Mouse (Mus musculus) hindbrain, embryonic 11.5 days (tissue): Measurements from ENCODE around the gene Zfp37. TPM values are rescaled to one million over a fixed set of nuclear protein-coding genes. Genes with fewer than 3 reads are reported as not detected.
"Not testable (repeated sequence)": the region's sequence is repeated elsewhere in the genome, so short reads cannot be mapped to it uniquely, and the experiment has no call there.

Experiments
- ATAC-seq: fragments of 200-750 bp; cut with Nextera tagmentation; 2 replicates; pipeline ENCODE4 v1.8.0; 2017; ENCODE audit warnings: mild to moderate bottlenecking, moderate TSS enrichment, moderate library complexity; ENCODE audit not compliant: low FRiP score
- DNase-seq: peaks from one replicate; pipeline ENCODE4 v3.0.0-alpha.2; 2015; ENCODE audit warnings: low spot score
- H3K27ac ChIP-seq: fragments of 300-500 bp; sonication (generic); 2 replicates; pipeline ENCODE4 v1.5.1; 2014; ENCODE audit warnings: mild to moderate bottlenecking, low read depth, low read length
- H3K27me3 ChIP-seq: fragments of 300-500 bp; sonication (generic); 2 replicates; pipeline ENCODE4 v1.6.1; 2014; ENCODE audit warnings: mild to moderate bottlenecking, low read length, moderate library complexity, mixed read lengths; ENCODE audit not compliant: control insufficient read depth, insufficient read depth
- H3K36me3 ChIP-seq: fragments of 300-500 bp; sonication (generic); 2 replicates; pipeline ENCODE4 v1.6.1; 2014; ENCODE audit warnings: mild to moderate bottlenecking, low read length, moderate library complexity, mixed read lengths; ENCODE audit not compliant: control insufficient read depth, insufficient read depth
- H3K4me1 ChIP-seq: fragments of 300-500 bp; sonication (generic); replicated peaks from 2 replicates; pipeline ENCODE4 v1.6.1; 2014; ENCODE audit warnings: low read length, mixed read lengths; ENCODE audit not compliant: control insufficient read depth, insufficient read depth
- H3K4me2 ChIP-seq: fragments of 300-500 bp; sonication (generic); replicated peaks from 2 replicates; pipeline ENCODE4 v1.6.1; 2014; ENCODE audit warnings: mild to moderate bottlenecking, low read depth, low read length
- H3K4me3 ChIP-seq: fragments of 300-500 bp; sonication (generic); 2 replicates; pipeline ENCODE4 v1.5.1; 2014; ENCODE audit warnings: low read depth, low read length
- H3K9ac ChIP-seq: fragments of 300-500 bp; sonication (generic); 2 replicates; pipeline ENCODE4 v1.6.1; 2014; ENCODE audit warnings: low read depth, low read length
- H3K9me3 ChIP-seq: fragments of 300-500 bp; sonication (generic); 2 replicates; pipeline ENCODE4 v1.6.1; 2016; ENCODE audit warnings: low read length; ENCODE audit not compliant: control insufficient read depth
- WGBS: fragments of 180-500 bp; shearing (Covaris S2); extraction: QIAGEN DNeasy Blood & Tissue Kit; methylation state at CpG from one replicate; pipeline ENCODE4 v1.1.7; 2014; 5-methylcytosine and 5-hydroxymethylcytosine counted together
- polyA plus RNA-seq: library from polyadenylated mRNA; unstranded; fragments of >200 nt; fragmentation: Nextera tagmentation; extraction: Ambion mirVana; gene quantifications from 2 replicates; pipeline ENCODE4 v1.2.1, GENCODE M21; 2014

Gene Zfp37
- polyA plus RNA-seq: 33.8 and 34.4 TPM in 2 replicates

- no peak for DNase-seq
- H3K9me3 ChIP-seq: no peaks in the 10 kb centered on the region
- H3K27ac ChIP-seq: no peak within 1 kb of the TSS
- no peak within 1 kb of the TSS for H3K4me3 ChIP-seq
- no peaks in the 10 kb centered on the region for H3K36me3 ChIP-seq
- no peak within 1 kb of the TSS for H3K4me2 ChIP-seq
- WGBS: 73% methylated on average over 13 of the region's 13 CpGs
- H3K4me1 ChIP-seq: no peaks in the 10 kb centered on the region
- H3K9ac ChIP-seq: no peak within 1 kb of the TSS
- H3K27me3 ChIP-seq: no peaks in the 10 kb centered on the region
- no peak for ATAC-seq
Measured at GRCm38 (mm10) chr4:62230769-62231168, at the start of gene Zfp37. Zfp37 (minus strand) TSS chr4:62231047.

- no peak overlapping the region for H3K4me3 ChIP-seq
- no peak overlapping the region for H3K27ac ChIP-seq
- H3K4me2 ChIP-seq: no peak overlapping the region
- no peak for ATAC-seq
- no peaks in the 10 kb centered on the region for H3K36me3 ChIP-seq
- no peaks in the 10 kb centered on the region for H3K27me3 ChIP-seq
- no peak overlapping the region for H3K9ac ChIP-seq
- WGBS: 53% methylated on average over 4 of the region's 4 CpGs
- peaks cover 5% of the 10 kb centered on the region; the same call in 1 of the 2 replicates for H3K4me1 ChIP-seq
- no peaks in the 10 kb centered on the region for H3K9me3 ChIP-seq
- no peak for DNase-seq
Measured at GRCm38 (mm10) chr4:62278081-62278480, 47.2 kb upstream of the Zfp37 start.

GRCm38 (mm10) chr4:62277222-62277621 lies 46.4 kb upstream of the Zfp37 start:
- H3K4me1 ChIP-seq: peaks cover 5% of the 10 kb centered on the region; the same call in 1 of the 2 replicates
- no peak overlapping the region for H3K4me2 ChIP-seq
- no peaks in the 10 kb centered on the region for H3K27me3 ChIP-seq
- H3K36me3 ChIP-seq: no peaks in the 10 kb centered on the region
- no peak overlapping the region for H3K27ac ChIP-seq
- WGBS: 77% methylated on average over 3 of the region's 3 CpGs
- ATAC-seq: no peak
- no peak for DNase-seq
- H3K4me3 ChIP-seq: no peak overlapping the region
- no peaks in the 10 kb centered on the region for H3K9me3 ChIP-seq
- H3K9ac ChIP-seq: no peak overlapping the region

GRCm38 (mm10) chr4:62276642-62277041 lies 45.8 kb upstream of the Zfp37 start:
- H3K4me2 ChIP-seq: no peak overlapping the region
- H3K4me1 ChIP-seq: peaks cover 5% of the 10 kb centered on the region; the same call in 1 of the 2 replicates
- H3K36me3 ChIP-seq: no peaks in the 10 kb centered on the region
- H3K27ac ChIP-seq: no peak overlapping the region
- H3K4me3 ChIP-seq: no peak overlapping the region
- 85% methylated on average over 10 of the region's 10 CpGs for WGBS
- no peaks in the 10 kb centered on the region for H3K27me3 ChIP-seq
- ATAC-seq: no peak
- no peak overlapping the region for H3K9ac ChIP-seq
- H3K9me3 ChIP-seq: no peaks in the 10 kb centered on the region
- DNase-seq: no peak

- 11% methylated on average over 12 of the region's 12 CpGs for WGBS
- peak overlapping the region; percentile 58 for H3K27ac ChIP-seq
- no peaks in the 10 kb centered on the region for H3K36me3 ChIP-seq
- H3K27me3 ChIP-seq: no peaks in the 10 kb centered on the region
- DNase-seq: peak; percentile 66
- 0 out of 2 replicates have a peak overlapping the region, but pooled peaks have one; percentile 5 for H3K9ac ChIP-seq
- ATAC-seq: peak; percentile 92
- H3K4me2 ChIP-seq: no peak overlapping the region
- H3K9me3 ChIP-seq: no peaks in the 10 kb centered on the region
- peaks cover 5% of the 10 kb centered on the region; the same call in 1 of the 2 replicates for H3K4me1 ChIP-seq
- no peak overlapping the region for H3K4me3 ChIP-seq
Measured at GRCm38 (mm10) chr4:62274841-62275536, 44.1 kb upstream of the Zfp37 start.

- ATAC-seq (no peak), DNase-seq (no peak)
- no peaks in the 10 kb centered on the region for H3K36me3 ChIP-seq
- no peak overlapping the region for H3K9ac ChIP-seq
- no peaks in the 10 kb centered on the region for H3K9me3 ChIP-seq
- H3K4me2 ChIP-seq: no peak overlapping the region
- no peak overlapping the region for H3K4me3 ChIP-seq
- 91% methylated on average over 10 of the region's 10 CpGs for WGBS
- H3K4me1 ChIP-seq: peaks cover 5% of the 10 kb centered on the region; the same call in 1 of the 2 replicates
- no peak overlapping the region for H3K27ac ChIP-seq
- no peaks in the 10 kb centered on the region for H3K27me3 ChIP-seq
Measured at GRCm38 (mm10) chr4:62273916-62274315, 43.1 kb upstream of the Zfp37 start.

GRCm38 (mm10) chr4:62272696-62273095 lies 41.8 kb upstream of the Zfp37 start:
- 86% methylated on average over 10 of the region's 10 CpGs for WGBS
- no peaks in the 10 kb centered on the region for H3K36me3 ChIP-seq
- no peaks in the 10 kb centered on the region for H3K9me3 ChIP-seq
- H3K9ac ChIP-seq: no peak overlapping the region
- H3K4me1 ChIP-seq: peaks cover 5% of the 10 kb centered on the region; the same call in 1 of the 2 replicates
- no peak for ATAC-seq
- no peak overlapping the region for H3K27ac ChIP-seq
- H3K4me2 ChIP-seq: no peak overlapping the region
- no peak for DNase-seq
- no peak overlapping the region for H3K4me3 ChIP-seq
- no peaks in the 10 kb centered on the region for H3K27me3 ChIP-seq

- Histone ChIP-seq H3K9ac (no peak overlapping the region), H3K9me3 (no peaks in the 10 kb centered on the region), H3K27me3 (no peaks in the 10 kb centered on the region), H3K27ac (no peak overlapping the region), H3K4me3 (no peak overlapping the region), H3K4me2 (no peak overlapping the region), H3K4me1 (no peaks in the 10 kb centered on the region; the same call in 1 of the 2 replicates), H3K36me3 (no peaks in the 10 kb centered on the region)
- DNase-seq (no peak), ATAC-seq (no peak)
- 86% methylated on average over 10 of the region's 10 CpGs for WGBS
Measured at GRCm38 (mm10) chr4:62267101-62267500, 36.3 kb upstream of the Zfp37 start.

GRCm38 (mm10) chr4:62266016-62266415 lies 35.2 kb upstream of the Zfp37 start:
- H3K9me3 ChIP-seq, H3K4me2 ChIP-seq, DNase-seq, H3K4me3 ChIP-seq, ATAC-seq, H3K27me3 ChIP-seq, H3K9ac ChIP-seq, H3K27ac ChIP-seq, H3K4me1 ChIP-seq, H3K36me3 ChIP-seq: not testable (repeated sequence)
- 74% methylated on average over 7 of the region's 7 CpGs for WGBS
